17 mouse cellular contexts compared by ENCODE assay signal in the genomic region with DNA sequence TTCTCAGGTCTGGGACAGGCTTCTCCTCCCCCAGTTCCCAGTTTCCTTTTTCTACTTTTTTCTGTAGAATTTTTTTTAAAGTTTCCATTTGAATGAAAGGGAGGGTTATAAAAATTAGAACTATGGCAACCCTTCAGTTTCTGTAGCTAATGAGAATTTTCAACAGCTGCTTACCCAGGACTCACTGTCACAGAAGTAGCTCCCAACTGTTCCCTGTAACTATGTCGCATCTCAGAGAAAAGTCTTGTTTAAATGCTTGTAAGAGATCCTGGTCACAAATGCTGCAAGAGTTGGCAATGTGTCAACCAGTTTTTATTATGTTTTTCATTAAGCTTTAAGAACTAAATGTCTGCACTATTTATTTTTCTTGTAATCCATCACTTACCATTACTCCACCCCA.
"Had no signal": no experiment of that assay in that cellular context is flagged by ENCODE, and none has a peak within 500 bp of the region (broad histone marks: within the 10 kb centered on the region; RNA-seq: fewer than 3 reads in every experiment).

No protein-coding gene starts in this region.

- H3K9ac ChIP-seq: lung, embryonic 15.5 days; midbrain, embryonic 12.5 days; neural tube, embryonic 12.5 days had no signal

- H3K27ac ChIP-seq: lung, embryonic 15.5 days; midbrain, embryonic 10.5 days; midbrain, embryonic 12.5 days; neural tube, embryonic 12.5 days had no signal

- H3K4me3 ChIP-seq: lung, embryonic 15.5 days; midbrain, embryonic 10.5 days; midbrain, embryonic 12.5 days; neural tube, embryonic 12.5 days had no signal

- H3K4me1 ChIP-seq: lung, embryonic 15.5 days had no signal

- H3K36me3 ChIP-seq: lung, embryonic 15.5 days; midbrain, embryonic 10.5 days; midbrain, embryonic 12.5 days; neural tube, embryonic 12.5 days had no signal

- H3K4me2 ChIP-seq: lung, embryonic 15.5 days; midbrain, embryonic 12.5 days; neural tube, embryonic 12.5 days had no signal

- ATAC-seq: lung, postnatal 0 days; midbrain, embryonic 16.5 days had no signal

- H3K9me3 ChIP-seq: lung, embryonic 15.5 days; midbrain, embryonic 10.5 days; midbrain, embryonic 12.5 days; neural tube, embryonic 12.5 days had no signal

- H3K27me3 ChIP-seq: lung, embryonic 15.5 days; midbrain, embryonic 12.5 days; neural tube, embryonic 12.5 days had no signal

- DNase-seq: lung, adult 18-20 months; lung, postnatal 14 days; lung, postnatal 4 days; midbrain, embryonic 14.5 days; right cerebral cortex, adult 18-20 months; right cerebral cortex, postnatal 25 days; right cerebral cortex, postnatal 4 days; spleen, adult 18-20 months; thymus, adult 18-20 months; thymus, postnatal 14 days; thymus, postnatal 36 days had no signal
